Mouse (Mus musculus): ENCODE data around the gene Mycl.

DNA sequence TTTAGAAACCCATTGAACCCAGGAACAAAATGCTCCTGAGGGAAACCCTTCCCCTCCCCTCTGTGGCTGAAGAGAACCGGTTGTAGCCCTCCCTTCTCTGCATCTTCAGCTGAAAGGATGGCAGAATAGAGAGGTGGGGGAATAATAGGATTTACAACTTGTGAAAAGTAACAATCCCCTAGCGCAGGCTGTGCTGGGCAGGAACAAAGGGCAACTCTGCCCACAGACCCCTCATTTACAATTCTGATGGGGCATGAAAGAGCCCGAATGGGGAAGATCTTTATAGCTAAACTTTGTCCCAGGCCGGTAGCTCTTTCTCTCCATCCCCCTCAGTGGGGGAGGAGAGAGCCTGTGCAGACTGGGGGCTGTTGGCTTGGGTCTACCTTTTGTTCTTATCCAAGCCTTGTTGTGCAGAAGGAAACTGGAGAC, 3.8 kb downstream of the Mycl start:
- TF ChIP-seq CTCF (IDR thresholded peaks at IDR 0.05; ENCODE audit: insufficient read depth, low read length) (no peak), POLR2A (IDR thresholded peaks at IDR 0.05; ENCODE audit: borderline replicate concordance, extremely low read depth, low read depth, low read length) (no peak)

Measured in lung, adult 2 months (tissue).